Mouse (Mus musculus): ENCODE data around the gene Pilra.
"Not testable (repeated sequence)": the region's sequence is repeated elsewhere in the genome, so short reads cannot be mapped to it uniquely, and the experiment has no call there.

The Pilra gene

DNA sequence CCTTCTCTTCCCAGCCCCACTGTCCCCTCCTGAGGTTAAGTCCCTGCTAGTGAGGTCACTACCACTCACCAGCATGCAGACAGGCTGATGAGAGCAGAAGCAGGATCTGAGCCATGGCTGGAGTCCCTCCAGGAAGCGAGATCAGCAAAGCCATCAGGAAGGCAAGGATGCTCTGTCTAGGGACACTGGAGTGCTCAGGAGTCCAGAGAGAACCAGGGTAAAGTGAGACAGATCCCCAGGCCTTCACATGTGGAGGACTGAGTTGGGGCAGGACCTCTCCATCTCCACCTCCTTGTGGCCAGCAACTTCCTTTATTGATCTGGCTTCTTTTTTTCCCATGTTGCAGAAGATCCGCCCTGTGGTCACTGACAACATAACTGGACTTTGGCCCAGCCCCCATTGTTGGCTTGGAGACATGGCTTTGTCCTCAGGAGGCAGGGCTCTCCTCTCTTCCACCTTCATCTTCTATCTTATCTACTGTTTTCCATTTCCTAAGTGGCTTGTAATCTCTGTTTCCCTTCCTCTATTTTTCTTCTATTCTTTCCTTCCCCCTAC, at the start of gene Pilra:
Gene Pilra, minus strand, starts transcription at position 316 of the 555 bp plus-strand sequence.
- DNase-seq (ENCODE audit: low read depth, low spot score), result not testable (repeated sequence)

DNA sequence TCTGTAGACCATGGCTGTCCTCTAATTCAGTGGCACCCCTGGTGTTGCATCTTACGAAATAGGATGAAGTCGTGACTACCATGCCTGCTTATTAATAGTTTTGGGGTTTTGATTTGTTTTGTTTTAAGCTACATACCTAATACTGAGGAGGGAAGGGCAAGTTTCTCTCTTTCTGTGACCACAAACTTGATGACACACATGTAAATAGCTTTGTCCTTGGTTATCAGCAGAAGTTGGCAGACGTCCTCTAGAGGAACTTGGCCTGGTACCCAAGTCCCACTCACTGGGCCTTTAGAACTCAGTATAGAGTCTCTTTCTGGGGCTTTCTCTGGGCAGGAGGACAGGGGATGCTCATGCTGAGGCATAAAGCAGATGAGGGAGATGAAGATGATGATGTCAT, 47.3 kb upstream of the Pilra start:
- no peak for DNase-seq (ENCODE audit: low read depth, low spot score)

DNA sequence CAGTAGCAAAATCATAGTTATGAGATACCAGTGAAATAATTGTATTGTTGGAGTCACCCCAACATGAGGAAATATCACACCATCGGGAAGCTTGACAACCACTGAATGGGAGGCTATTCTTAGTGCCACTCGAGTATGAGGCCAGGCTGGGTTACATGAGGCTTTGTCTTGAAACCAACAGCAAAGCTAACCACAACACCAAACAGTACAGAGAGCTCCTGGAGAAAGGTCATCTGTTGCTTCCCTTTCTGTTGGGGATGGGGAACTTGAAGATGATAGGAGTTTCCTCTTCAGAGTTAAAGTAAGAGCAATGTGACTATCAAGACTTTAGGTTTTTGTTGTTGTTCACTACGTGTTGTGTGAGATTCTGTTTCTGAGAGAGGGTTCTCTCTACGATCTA, 46.8 kb upstream of the Pilra start:
- DNase-seq (ENCODE audit: low read depth, low spot score), result no peak

DNA sequence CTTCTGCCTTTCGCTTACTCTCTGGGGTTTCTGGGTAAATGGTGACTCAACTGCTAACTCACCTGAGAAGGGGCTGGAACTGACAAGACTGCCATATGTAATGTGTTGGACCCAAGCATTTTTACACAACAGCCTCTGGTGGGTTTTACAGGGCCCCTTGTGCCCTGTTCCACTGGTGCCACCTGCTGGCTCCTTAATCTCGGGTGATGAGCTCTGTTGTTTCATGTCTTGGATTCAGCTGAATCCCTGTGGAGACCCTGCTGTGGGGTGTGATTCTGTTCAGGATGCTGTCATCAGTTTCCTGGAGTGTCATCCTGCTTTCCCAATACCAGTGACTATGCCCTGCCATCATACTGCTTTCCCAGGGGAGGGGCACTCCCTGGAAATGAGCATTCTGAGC, 41.8 kb upstream of the Pilra start:
- DNase-seq (ENCODE audit: low read depth, low spot score), result peak; percentile 42

DNA sequence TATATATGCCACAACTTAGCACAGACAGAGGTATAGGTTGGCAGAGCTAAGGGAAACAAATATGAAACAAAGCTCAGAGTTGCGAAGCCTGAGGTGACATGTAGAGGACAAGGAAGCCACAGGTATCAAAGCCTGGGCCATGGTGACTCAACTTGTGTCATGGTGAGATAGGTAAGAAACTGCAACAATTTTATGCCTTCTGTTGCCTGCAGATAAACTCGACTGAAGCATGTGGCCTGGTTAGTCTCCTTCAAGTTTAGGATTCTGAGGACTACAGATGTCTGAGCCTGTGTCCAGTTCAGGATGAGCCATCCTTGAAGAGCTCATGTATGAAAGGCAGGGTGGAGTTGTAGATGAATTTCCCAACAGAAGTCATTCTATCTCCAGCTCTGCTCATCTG, 39.0 kb upstream of the Pilra start:
- no peak for DNase-seq (ENCODE audit: low read depth, low spot score)

DNA sequence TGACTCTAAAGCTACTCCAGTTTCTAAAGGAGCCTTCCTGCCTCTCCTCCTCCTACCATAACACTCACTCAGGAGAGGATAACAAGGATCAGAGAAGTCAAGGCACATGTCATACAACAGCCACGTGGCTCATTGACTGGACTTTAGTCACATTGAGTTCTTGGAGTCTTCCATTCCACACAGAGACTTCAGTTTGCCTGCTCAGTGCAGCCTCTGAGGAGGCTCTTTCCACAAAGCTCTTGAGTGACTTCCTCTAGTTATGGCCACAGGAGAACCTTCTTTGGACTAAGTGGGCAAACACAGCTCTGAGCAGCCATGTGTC, 36.3 kb upstream of the Pilra start:
- not testable (repeated sequence) for DNase-seq (ENCODE audit: low read depth, low spot score)

DNA sequence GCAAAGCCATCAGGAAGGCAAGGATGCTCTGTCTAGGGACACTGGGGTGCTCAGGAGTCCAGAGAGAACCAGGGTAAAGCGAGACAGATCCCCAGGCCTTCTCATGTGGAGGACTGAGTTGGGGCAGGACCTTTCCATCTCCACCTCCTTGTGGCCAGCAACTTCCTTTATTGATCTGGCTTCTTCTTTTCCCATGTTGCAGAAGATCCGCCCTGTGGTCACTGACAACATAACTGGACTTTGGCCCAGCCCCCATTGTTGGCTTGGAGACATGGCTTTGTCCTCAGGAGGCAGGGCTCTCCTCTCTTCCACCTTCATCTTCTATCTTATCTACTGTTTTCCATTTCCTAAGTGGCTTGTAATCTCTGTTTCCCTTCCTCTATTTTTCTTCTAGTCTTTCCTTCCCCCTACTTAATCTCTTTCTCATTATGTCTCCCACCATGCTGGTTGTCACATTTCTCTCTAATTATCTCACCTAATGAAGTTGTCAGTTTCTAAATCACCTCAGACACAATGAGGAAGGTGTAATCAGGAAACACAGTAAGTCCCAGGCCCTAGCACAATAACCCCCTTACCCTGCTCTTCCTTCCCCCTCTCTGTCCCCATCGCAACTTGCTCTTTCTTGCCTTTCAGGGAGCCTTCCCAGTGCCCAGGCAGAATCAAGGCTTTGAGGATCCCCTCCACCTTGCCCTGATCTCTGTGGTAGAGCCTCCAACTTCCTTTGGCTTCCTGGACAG, 35.7 kb upstream of the Pilra start, which contains the start of gene Pilrb2:
Gene Pilrb2, minus strand, starts transcription at position 172 of the 737 bp plus-strand sequence.
- DNase-seq (ENCODE audit: low read depth, low spot score), result not testable (repeated sequence)

DNA sequence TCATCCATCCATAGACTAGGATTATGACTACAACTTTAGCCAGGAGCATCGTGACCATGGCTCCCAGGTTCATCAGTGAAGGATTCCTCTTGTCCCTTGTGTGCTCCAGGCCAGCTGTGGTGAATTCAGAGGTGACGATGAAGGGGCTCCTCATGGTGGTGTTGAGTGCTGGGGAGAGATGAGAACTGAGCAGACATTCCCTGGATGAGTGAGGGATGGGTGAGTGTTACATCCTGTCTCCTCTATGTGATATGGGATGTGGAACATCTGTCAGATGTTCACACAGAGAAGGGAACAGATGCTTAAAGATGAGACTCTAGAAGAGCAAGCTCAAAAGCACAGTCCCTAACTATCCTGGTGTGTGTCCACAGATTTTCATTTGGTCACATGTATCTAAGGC, 32.5 kb upstream of the Pilra start:
- not testable (repeated sequence) for DNase-seq (ENCODE audit: low read depth, low spot score)

DNA sequence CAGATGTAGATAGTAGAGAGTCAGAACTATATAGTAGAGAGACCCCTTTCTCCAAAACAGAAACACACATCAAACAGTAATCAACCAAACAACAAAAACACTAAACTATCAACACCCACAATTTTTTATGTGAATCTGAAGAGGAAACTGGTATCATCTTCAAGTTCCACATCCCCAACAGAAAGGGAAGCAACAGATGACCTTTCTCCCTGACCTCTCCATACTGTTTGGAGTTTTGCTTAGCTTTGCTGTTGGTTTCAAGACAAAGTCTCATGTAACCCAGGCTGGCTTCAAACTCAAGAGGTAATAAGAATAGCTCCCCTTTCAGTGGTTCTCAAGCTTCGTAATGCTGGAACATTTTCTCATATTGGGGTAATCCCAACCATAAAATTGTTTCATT, 27.9 kb upstream of the Pilra start:
- not testable (repeated sequence) for DNase-seq (ENCODE audit: low read depth, low spot score)

DNA sequence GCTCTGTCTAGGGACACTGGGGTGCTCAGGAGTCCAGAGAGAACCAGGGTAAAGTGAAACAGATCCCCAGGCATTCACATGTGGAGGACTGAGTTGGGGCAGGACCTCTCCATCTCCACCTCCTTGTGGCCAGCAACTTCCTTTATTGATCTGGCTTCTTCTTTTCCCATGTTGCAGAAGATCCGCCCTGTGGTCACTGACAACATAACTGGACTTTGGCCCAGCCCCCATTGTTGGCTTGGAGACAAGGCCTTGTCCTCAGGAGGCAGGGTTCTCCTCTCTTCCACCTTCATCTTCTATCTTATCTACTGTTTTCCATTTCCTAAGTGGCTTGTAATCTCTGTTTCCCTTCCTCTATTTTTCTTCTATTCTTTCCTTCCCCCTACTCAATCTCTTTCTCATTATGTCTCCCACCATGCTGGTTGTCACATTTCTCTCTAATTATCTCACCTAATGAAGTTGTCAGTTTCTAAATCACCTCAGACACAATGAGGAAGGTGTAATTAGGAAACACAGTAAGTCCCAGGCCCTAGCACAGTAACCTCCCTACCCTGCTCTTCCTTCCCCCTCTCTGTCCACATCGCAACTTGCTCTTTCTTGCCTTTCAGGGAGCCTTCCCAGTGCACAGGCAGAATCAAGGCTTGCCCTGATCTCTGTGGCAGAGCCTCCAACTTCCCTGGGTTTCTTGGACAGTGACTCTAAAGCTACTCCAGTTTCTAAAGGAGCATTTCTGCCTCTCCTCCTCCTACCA, 22.1 kb upstream of the Pilra start, which contains the start of gene Pilrb1:
Gene Pilrb1, minus strand, starts transcription at position 147 of the 751 bp plus-strand sequence.
- DNase-seq (ENCODE audit: low read depth, low spot score), result not testable (repeated sequence)

DNA sequence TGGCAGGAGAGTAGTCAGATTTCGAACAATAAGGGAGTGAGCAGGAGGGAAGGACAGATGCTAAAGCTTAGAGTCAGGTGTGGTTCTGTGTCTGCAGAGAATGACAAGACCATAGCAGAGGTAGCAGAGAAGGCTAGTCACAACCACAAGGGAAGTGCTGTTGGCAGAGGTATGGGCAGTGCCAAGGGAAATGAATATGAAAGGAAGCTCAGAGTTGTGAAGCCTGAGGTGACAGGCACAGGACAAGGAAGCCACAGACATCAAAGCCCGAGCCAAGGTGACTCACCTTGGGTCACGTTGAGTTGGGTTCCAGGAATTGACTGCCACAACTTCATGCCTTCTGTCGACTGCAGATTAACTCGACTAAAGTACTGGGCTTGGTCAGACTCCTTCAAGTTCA, 20.8 kb upstream of the Pilra start:
- DNase-seq (ENCODE audit: low read depth, low spot score), result not testable (repeated sequence)

DNA sequence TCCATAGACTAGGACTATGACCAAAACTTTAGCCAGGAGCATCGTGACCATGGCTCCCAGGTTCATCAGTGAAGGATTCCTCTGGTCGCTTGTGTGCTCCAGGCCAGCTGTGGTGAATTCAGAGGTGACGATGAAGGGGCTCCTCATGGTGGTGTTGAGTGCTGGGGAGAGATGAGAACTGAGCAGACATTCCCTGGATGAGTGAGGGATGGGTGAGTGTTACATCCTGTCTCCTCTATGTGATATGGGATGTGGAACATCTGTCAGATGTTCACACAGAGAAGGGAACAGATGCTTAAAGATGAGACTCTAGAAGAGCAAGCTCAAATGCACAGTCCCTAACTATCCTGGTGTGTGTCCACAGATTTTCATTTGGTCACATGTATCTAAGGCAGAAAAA, 18.8 kb upstream of the Pilra start:
- DNase-seq (ENCODE audit: low read depth, low spot score), result not testable (repeated sequence)

DNA sequence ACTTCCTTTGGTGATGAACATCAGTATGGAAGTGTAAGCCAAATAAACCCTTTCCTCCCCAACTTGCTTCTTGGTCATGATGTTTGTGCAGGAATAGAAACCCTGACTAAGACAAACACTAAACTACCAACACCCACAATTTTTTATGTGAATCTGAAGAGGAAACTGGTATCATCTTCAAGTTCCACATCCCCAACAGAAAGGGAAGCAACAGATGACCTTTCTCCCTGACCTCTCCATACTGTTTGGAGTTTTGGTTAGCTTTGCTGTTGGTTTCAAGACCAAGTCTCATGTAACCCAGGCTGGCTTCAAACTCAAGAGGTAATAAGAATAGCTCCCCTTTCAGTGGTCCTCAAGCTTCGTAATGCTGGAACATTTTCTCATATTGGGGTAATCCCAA, 14.2 kb upstream of the Pilra start:
- not testable (repeated sequence) for DNase-seq (ENCODE audit: low read depth, low spot score)

DNA sequence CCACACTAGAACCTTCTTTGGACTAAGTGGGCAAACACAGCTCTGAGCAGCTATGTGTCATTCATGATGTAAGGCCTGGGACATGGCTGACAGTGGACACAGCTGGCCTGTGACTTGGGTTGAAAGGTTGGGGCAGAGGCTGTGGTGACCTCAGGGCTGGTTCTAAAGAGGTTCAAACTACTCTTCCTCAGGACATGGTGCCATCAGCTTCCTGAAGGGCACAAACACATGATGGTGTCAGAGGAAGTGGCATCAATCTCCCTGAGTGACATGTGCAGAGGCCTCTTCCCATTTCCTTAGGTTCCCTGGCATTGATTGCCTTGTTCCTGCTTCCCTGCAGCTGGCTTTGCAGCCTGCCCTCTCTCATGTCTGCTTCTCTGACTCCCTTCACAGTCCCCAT, 1.0 kb upstream of the Pilra start:
- DNase-seq (ENCODE audit: low read depth, low spot score), result not testable (repeated sequence)

DNA sequence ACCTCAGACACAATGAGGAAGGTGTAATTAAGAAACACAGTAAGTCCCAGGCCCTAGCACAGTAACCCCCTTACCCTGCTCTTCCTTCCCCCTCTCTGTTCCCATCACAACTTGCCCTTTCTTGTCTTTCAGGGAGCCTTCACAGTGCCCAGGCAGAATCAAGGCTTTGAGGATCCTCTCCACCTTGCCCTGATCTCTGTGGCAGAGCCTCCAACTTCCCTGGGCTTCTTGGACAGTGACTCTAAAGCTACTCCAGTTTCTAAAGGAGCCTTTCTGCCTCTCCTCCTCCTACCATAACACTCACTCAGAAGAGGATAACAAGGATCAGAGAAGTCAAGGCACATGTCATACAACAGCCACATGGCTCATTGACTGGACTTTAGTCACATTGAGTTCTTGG, 530 bp upstream of the Pilra start:
- DNase-seq (ENCODE audit: low read depth, low spot score), result no peak

DNA sequence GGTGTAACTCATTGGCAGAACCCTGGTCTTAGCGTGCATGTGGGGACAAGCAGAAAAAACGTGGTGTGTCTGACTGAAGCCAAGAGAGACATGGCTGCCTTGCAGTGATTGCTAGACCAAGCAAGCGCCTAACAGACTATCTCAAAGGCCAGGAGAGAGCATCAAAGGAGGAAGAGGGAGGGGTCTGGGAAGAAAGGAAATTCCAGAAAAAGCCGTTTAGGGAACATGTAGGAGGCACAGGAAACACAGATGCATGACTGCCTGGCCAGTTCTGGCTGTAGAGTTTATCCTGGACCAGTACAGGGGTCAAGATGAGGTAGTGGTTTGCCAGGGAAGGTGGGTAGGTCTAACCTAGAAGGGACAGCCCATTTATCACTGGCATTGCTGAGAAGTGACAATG, 2.6 kb downstream of the Pilra start:
- no peak for DNase-seq (ENCODE audit: low read depth, low spot score)

DNA sequence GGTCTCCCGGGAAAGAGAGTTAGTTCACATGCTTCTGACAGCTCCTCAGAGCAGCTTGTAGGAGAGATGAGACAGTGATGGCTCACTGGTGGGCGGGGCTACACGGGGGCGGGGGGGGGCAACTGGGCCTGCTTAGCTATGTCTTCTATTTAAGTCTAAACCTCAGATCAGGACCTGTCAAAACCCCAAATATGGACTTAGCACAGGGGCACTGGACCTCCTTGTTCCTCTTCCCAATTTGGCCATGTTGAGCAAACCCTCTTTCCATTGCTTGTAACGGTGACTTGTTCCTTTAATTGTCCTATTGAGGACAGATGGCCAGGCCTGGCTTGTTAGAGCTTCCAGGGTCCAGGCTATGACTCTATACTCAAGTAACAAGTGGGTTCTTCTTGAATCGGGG, 4.6 kb downstream of the Pilra start:
- no peak for DNase-seq (ENCODE audit: low read depth, low spot score)

DNA sequence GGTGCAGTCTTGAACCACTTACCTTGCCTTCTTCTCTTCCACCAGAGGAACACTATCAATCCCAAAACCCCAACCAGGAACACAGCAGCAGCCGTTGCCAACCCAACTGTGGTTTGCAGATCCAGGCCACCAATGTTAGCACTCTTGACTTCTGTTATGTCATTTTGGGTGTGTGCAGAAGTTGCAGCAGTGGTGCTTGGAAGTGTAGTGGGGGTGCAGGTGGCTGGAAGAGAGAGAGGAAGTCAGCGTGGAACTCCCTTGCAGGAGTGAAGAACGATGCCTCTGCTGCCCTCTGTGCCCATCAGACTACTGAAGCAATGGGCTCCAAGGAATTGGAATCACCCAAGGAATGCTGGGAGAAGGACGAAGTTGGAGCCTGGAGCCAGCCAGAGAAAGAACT, 5.0 kb downstream of the Pilra start:
- no peak for DNase-seq (ENCODE audit: low read depth, low spot score)

DNA sequence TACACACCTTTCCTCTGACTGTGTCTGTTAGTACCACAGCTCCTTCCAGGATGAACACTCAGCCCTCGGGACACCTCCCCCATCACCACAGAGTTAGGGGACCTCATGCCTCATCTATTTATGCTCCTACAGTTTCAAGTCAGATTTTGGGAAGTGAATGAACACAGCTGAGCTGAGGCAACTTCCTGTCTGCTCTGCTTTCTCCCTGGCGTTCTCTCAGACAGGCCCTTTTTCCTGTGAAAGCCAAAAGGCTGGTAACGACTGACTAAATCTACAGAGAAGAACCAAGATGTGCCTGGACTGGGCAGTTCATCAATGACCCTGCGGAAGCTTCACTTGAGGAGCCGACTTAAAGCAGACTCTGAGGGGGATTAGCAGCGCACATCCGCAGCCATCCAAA, 5.8 kb downstream of the Pilra start:
- no peak for DNase-seq (ENCODE audit: low read depth, low spot score)

DNA sequence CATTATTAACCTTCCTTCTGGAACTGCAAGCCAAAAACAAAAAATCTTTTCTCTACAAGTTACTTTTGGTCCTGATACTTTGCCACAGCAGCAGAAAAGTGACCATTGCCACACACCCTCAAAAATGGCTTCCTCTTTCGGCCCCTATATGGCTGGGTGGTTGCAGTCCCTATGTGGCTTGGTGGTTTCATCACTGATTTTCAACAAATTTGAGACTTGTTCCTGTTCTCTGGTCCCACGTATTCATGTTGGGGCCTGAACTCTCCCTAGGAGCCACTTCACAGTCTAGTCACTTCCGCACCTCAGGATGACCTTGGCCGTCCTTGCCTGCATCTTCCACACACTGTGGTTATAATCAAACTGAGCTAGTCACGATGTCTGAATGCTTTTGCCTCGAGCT, 7.4 kb downstream of the Pilra start:
- DNase-seq (ENCODE audit: low read depth, low spot score), result no peak

DNA sequence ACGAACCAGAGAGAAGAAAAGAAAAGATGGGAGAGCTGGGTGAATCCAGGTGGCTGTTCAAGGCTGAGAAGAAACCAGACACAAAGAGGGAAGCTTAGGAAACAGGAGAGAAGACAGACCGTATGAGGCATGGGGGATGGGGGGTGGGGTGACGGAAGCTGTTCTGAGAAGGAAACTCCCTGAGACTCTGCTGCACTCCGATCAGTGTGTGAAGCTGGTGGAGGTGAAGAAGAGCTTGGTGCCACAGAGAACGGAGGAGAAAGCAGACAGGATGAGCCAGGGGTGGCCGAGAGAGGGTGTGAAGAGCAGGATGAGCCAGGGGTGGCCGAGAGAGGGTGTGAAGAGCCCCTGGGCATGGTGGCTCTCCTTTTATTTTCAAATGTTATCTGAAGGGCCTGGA, 9.7 kb downstream of the Pilra start:
- DNase-seq (ENCODE audit: low read depth, low spot score), result no peak

DNA sequence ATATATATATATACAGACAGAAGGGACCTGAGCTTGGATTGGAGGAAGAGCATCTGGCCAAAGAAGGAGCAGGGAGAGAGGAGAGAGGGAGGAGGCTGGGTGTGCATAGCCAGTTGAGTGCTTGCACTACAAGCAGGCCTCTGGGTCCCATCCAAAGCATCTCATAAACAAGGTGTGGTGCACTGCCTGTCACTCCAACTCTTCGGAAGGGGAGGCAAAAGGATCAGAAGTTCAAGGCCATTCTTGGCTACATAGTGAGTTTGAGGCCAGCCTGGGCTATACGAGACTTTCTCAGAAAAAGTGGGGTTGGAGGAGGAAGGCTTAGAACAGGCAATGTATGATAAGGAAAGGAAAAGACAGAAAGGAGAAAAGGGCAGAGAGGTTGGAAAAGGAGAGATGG, 10.1 kb downstream of the Pilra start:
- no peak for DNase-seq (ENCODE audit: low read depth, low spot score)

DNA sequence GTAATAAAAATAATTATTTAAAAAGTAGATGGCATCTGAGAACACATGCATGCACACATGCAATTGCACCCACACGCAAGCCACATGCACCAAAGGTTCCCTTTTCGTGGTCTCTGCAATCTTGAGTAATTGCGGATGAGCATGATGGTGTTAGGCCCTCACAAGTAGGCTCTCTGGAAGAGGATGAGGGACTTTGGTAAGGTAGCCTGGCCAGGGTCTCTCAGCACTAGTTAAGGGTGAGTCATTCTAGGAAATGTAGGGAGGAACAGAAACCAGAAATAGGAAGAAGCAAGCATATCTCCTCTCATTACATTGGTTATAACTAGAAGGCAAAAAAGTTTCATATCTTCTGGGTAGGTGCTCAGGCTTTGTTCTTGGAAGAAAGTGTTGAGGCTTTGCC, 11.1 kb downstream of the Pilra start:
- peak; percentile 62 for DNase-seq (ENCODE audit: low read depth, low spot score)

Measured in A20 (cell line).